In the genomic region with DNA sequence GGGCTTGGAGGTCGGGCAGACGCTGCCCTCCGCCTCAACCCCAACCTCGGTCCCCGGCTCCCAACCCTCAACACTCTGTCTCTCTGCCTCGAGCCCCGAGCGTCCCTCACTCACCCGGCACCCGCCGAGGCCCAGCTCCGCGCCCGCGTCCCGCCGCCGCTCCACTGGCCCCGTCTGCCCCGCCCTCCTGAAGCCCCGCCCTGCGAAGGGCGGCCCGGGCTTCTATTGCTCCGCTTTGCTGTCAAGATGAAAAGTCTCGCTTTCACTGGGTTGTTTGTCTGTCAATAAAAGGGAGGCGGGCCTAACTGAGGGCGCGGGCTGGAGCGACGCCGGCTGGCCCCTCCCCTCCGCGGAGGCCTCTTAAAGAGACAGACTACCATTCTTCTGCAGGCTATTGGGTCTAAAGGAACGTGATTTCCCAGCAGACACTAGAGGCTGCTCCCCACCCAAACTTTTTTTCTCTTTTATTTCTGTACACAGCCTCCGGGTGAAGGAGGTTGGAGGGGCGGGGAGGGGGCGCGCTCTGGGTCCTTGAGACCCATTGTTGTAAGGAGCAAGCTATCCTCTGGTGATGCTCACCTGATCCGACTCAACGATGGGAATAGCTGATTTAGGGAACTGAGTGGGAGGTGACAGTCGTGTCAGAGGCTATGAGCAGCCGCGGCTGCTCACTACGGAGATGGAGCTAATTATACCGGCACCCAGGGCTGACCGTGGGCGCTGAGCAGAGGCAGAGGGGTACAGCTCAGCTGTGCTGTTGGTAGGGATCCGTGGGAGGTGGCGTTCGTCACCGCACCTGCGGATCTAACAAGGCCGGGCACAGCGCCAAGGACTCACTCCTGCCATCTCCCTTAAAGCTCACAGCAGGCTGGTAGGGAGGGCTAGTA, we compare ENCODE assay signal across 7 mouse cellular contexts. TPM values are rescaled to one million over a fixed set of nuclear protein-coding genes. Genes with fewer than 3 reads are reported as not detected.
A peak's percentile ranks its signal among the peaks of the same experiment; 100 is the strongest.
DNase-seq lines count a peak whose midpoint lies in the region; ATAC-seq and TF ChIP-seq lines count a peak whose summit lies in the region.

TSS of gene Elmo2 (minus strand) at position 176 of the 887 bp plus-strand sequence.

- H3K9me3 ChIP-seq in embryonic facial prominence, embryonic 10.5 days = no peaks in the 10 kb centered on the region
- no peaks in the 10 kb centered on the region for H3K9me3 ChIP-seq in intestine, postnatal 0 days (ENCODE audit: control insufficient read depth)
- no peaks in the 10 kb centered on the region for H3K9me3 ChIP-seq in midbrain, embryonic 12.5 days

- TF ChIP-seq CTCF in intestine, postnatal 0 days (IDR thresholded peaks at IDR 0.05; ENCODE audit: low read depth) = peak; percentile 2; the same call in 1 of the 2 replicates
- TF ChIP-seq CTCF in small intestine, adult 2 months (IDR thresholded peaks at IDR 0.05; ENCODE audit: extremely low read depth, insufficient read length, insufficient replicate concordance, low read depth, low read length) = no peak

- peak within 1 kb of the TSS; percentile 68 for H3K4me3 ChIP-seq in embryonic facial prominence, embryonic 10.5 days
- peak within 1 kb of the TSS; percentile 85 for H3K4me3 ChIP-seq in intestine, postnatal 0 days (ENCODE audit: low read depth, low read length)
- H3K4me3 ChIP-seq in midbrain, embryonic 12.5 days = peak within 1 kb of the TSS; percentile 84
- H3K4me3 ChIP-seq in small intestine, adult 2 months (ENCODE audit: low read depth, low read length) = peak within 1 kb of the TSS; percentile 93

- DNase-seq in adrenal gland, postnatal 10 days = peak; percentile 97
- peak; percentile 97 for DNase-seq in embryonic facial prominence, embryonic 10.5 days (ENCODE audit: low spot score)
- peak; percentile 69 for DNase-seq in gonadal fat pad, adult 2 months (ENCODE audit: low read depth)
- peak; percentile 96 for DNase-seq in left cerebral cortex, postnatal 4 days

- peak; percentile 97 for ATAC-seq in intestine, postnatal 0 days
- peak; percentile 99 for ATAC-seq in midbrain, embryonic 12.5 days (ENCODE audit: low FRiP score, low read depth)

- H3K27ac ChIP-seq in embryonic facial prominence, embryonic 10.5 days (replicated peaks) = peak within 1 kb of the TSS; percentile 76
- H3K27ac ChIP-seq in intestine, postnatal 0 days (ENCODE audit: low read depth, low read length) = peak within 1 kb of the TSS; percentile 54
- peak within 1 kb of the TSS; percentile 69 for H3K27ac ChIP-seq in midbrain, embryonic 12.5 days (replicated peaks)
- H3K27ac ChIP-seq in small intestine, adult 2 months (ENCODE audit: insufficient read depth, low read depth, low read length) = peak within 1 kb of the TSS; percentile 65

- peak within 1 kb of the TSS; percentile 87 for H3K9ac ChIP-seq in intestine, postnatal 0 days (ENCODE audit: low read depth, low read length)
- peak within 1 kb of the TSS; percentile 81 for H3K9ac ChIP-seq in midbrain, embryonic 12.5 days (replicated peaks)

- H3K4me1 ChIP-seq in embryonic facial prominence, embryonic 10.5 days = peaks cover 49% of the 10 kb centered on the region
- H3K4me1 ChIP-seq in intestine, postnatal 0 days (replicated peaks; ENCODE audit: control insufficient read depth, insufficient read depth, low read length) = peaks cover 22% of the 10 kb centered on the region
- H3K4me1 ChIP-seq in midbrain, embryonic 12.5 days = peaks cover 48% of the 10 kb centered on the region
- H3K4me1 ChIP-seq in small intestine, adult 2 months (ENCODE audit: control insufficient read depth, insufficient read depth, insufficient read length, low read length) = peaks cover 37% of the 10 kb centered on the region

- peaks cover 13% of the 10 kb centered on the region; the same call in 1 of the 2 replicates for H3K36me3 ChIP-seq in embryonic facial prominence, embryonic 10.5 days (replicated peaks)
- H3K36me3 ChIP-seq in intestine, postnatal 0 days (ENCODE audit: control insufficient read depth, insufficient read depth) = no peaks in the 10 kb centered on the region
- H3K36me3 ChIP-seq in midbrain, embryonic 12.5 days = no peaks in the 10 kb centered on the region
- no peaks in the 10 kb centered on the region for H3K36me3 ChIP-seq in small intestine, adult 2 months (ENCODE audit: control insufficient read depth, insufficient read depth, low read length)

- peaks cover 18% of the 10 kb centered on the region for H3K27me3 ChIP-seq in embryonic facial prominence, embryonic 10.5 days (replicated peaks; ENCODE audit: low read depth, poor library complexity, severe bottlenecking)
- H3K27me3 ChIP-seq in intestine, postnatal 0 days (replicated peaks; ENCODE audit: control insufficient read depth, insufficient read depth, low read length) = no peaks in the 10 kb centered on the region
- peaks cover 28% of the 10 kb centered on the region for H3K27me3 ChIP-seq in midbrain, embryonic 12.5 days
- H3K27me3 ChIP-seq in small intestine, adult 2 months (ENCODE audit: control insufficient read depth, insufficient read depth, low read length) = no peaks in the 10 kb centered on the region

- intact Hi-C loops in left cerebral cortex, postnatal 4 days (cut with DNase I) = no loop called here

- under 1% methylated on average over 55 of the region's 55 CpGs for WGBS in embryonic facial prominence, embryonic 10.5 days
- WGBS in intestine, postnatal 0 days = under 1% methylated on average over 55 of the region's 55 CpGs
- WGBS in midbrain, embryonic 12.5 days = under 1% methylated on average over 49 of the region's 55 CpGs
- under 1% methylated on average over 55 of the region's 55 CpGs for WGBS in small intestine, adult 2 months

- H3K4me2 ChIP-seq in intestine, postnatal 0 days (replicated peaks; ENCODE audit: low read depth) = peak within 1 kb of the TSS; percentile 95
- peak within 1 kb of the TSS; percentile 82 for H3K4me2 ChIP-seq in midbrain, embryonic 12.5 days (replicated peaks)

- TF ChIP-seq POLR2A in small intestine, adult 2 months (IDR thresholded peaks at IDR 0.05; ENCODE audit: low read depth, low read length) = peak; percentile 78

RNA-seq across cellular contexts. Expression of gene Elmo2, which starts in this region (rescaled TPM):
- total RNA-seq in adrenal gland, postnatal 10 days (2021) = 10 to 100 TPM; 27.0 to 34.7 TPM
- polyA plus RNA-seq in embryonic facial prominence, embryonic 10.5 days (2016; fragmentation: Nextera tagmentation; extraction: Ambion mirVana) = 91.0 and 93.5 TPM in 2 replicates
- polyA plus RNA-seq in gonadal fat pad, adult 2 months (2012; rRNA removed) = 70.1 and 93.9 TPM in 2 replicates
- 62.2 and 63.6 TPM in 2 replicates for polyA plus RNA-seq in intestine, postnatal 0 days (2015; fragmentation: Nextera tagmentation; extraction: Ambion mirVana)
- 10 to 100 TPM; 79.3 to 80.6 TPM for total RNA-seq in left cerebral cortex, postnatal 4 days (2021)
- polyA plus RNA-seq in midbrain, embryonic 12.5 days (2016; fragmentation: Nextera tagmentation; extraction: Ambion mirVana) = 88.2 and 89.3 TPM in 2 replicates
- 34.3 and 66.1 TPM in 2 replicates for polyA plus RNA-seq in small intestine, adult 2 months (2012; rRNA removed)

Comparison
In these comparisons a context has a peak if more than half of its experiments do, and no peak if none do; other contexts are left out.
1. Peak in every context shown above with its lines: DNase-seq, ATAC-seq, H3K4me3 ChIP-seq and H3K27ac ChIP-seq.